Mouse (Mus musculus): ENCODE measurements at regions not wholly inside any gene's neighbourhood (a gene's known extent, or its start where the extent isn't known, plus 50 kb on each side); places are given as distances from the start of the nearest gene placed in this dataset. TPM values are rescaled to one million over a fixed set of nuclear protein-coding genes. Genes with fewer than 3 reads are reported as not detected.

GRCm38 (mm10) chr14:48371766-48372165, 74.2 kb upstream of the Tmem260 start:
- Histone ChIP-seq H3K4me3 (ENCODE audit: low read depth, low read length) (no peak overlapping the region), H3K27ac (replicated peaks; ENCODE audit: low read depth, low read length) (no peak overlapping the region), H3K4me2 (ENCODE audit: low read depth, low read length) (no peak overlapping the region), H3K9ac (ENCODE audit: low read depth, low read length) (no peak overlapping the region), H3K27me3 (replicated peaks; ENCODE audit: control insufficient read depth, insufficient read depth, low read length) (no peaks in the 10 kb centered on the region), H3K9me3 (ENCODE audit: control insufficient read depth, low read length) (no peaks in the 10 kb centered on the region), H3K4me1 (ENCODE audit: control insufficient read depth, insufficient read depth, low read length) (no peaks in the 10 kb centered on the region), H3K36me3 (ENCODE audit: control insufficient read depth, insufficient read depth, low read length) (no peaks in the 10 kb centered on the region)
- DNase-seq (ENCODE audit: low spot score) (peak; percentile 67), ATAC-seq (ENCODE audit: low read depth) (peak; percentile 86)
- WGBS: 63% methylated on average over 5 of the region's 5 CpGs

- ATAC-seq (ENCODE audit: low read depth) (no peak), DNase-seq (ENCODE audit: low spot score) (no peak)
- Histone ChIP-seq H3K4me1 (ENCODE audit: control insufficient read depth, insufficient read depth, low read length) (no peaks in the 10 kb centered on the region), H3K4me3 (ENCODE audit: low read depth, low read length) (no peak overlapping the region), H3K9me3 (ENCODE audit: control insufficient read depth, low read length) (no peaks in the 10 kb centered on the region), H3K9ac (ENCODE audit: low read depth, low read length) (no peak overlapping the region), H3K27me3 (replicated peaks; ENCODE audit: control insufficient read depth, insufficient read depth, low read length) (no peaks in the 10 kb centered on the region), H3K36me3 (ENCODE audit: control insufficient read depth, insufficient read depth, low read length) (no peaks in the 10 kb centered on the region), H3K27ac (replicated peaks; ENCODE audit: low read depth, low read length) (no peak overlapping the region), H3K4me2 (ENCODE audit: low read depth, low read length) (no peak overlapping the region)
- WGBS: 22% methylated on average over 5 of the region's 5 CpGs
Measured at GRCm38 (mm10) chr14:48376112-48376511, 69.8 kb upstream of the Tmem260 start.

Small RNA genes in the stretch of these regions (microRNA-seq; reads per million reads assigned to microRNA genes)
- not detected for gene Gm23881 (ENCODE audit: borderline number of aligned reads)
